Mouse (Mus musculus): ENCODE measurements at regions not wholly inside any gene's neighbourhood (a gene's known extent, or its start where the extent isn't known, plus 50 kb on each side); places are given as distances from the start of the nearest gene placed in this dataset.
"Not testable (repeated sequence)": the region's sequence is repeated elsewhere in the genome, so short reads cannot be mapped to it uniquely, and the experiment has no call there.

DNA sequence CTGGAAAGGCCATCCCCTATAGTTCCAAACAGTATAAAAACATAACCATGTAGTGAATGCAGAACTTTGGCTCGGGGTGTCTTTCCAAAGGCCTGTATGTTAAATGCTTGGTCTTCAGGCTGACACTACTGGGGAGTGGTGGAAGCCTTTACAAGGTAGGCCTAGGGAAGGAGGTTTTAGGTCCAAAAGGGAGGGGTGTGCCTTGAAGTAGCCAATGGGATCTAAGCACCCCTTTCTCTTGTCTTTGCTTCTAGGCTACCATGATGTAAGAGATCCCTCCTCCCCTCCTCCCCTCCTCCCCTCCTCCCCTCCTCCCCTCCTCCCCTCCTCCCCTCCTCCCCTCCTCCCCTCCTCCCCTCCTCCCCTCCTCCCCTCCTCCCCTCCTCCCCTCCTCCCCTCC is 56.5 kb upstream of the Fzd7 start:
- not testable (repeated sequence) for DNase-seq (ENCODE audit: low spot score); H3K27ac ChIP-seq; H3K36me3 ChIP-seq; H3K9me3 ChIP-seq; H3K4me3 ChIP-seq
- WGBS, result 87% methylated on average over 1 of the region's 1 CpGs
- Histone ChIP-seq H3K4me1 (peaks cover 16% of the 10 kb centered on the region), H3K27me3 (ENCODE audit: insufficient read depth, poor library complexity, severe bottlenecking) (peaks cover 49% of the 10 kb centered on the region)

DNA sequence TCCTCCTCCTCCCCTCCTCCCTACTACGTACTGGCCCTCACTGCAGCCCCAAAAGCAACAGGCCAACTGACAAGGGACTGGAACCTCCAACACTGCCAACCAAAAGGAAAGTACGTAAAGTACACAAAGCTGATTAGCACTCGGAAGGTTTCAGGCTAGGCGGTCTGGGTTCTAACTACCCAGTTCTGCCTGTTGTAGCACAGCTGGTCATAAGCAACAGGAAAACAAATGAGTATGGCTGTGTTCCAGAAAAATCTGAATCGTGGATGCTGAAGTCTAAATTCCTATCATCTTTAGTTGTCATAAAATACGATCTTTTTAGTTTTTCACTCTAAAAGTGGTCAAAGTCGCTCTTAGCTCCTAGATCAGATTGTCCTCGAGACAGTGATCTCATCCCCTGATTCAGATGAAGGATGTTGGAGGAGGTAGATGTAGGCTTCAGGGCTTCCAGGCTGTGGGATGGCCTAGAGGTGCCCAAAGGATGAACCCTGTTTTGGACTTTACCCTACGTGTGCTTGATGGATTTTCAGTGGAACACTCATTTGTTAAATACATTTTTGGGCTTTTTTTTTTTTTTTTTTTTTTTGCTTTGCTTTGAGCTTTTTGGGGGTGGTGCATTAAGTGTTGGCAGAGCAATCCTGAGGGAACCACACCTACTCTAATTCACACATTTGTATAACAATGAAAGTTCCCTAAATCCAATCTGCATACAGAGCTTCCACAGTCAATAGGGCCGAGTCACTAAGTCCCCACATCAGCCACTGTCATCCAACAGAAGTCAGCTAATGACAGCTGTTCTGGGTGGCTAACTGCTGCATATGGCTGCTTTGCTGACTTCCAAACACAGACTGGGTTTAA is 55.6 kb upstream of the Fzd7 start:
- no peak for DNase-seq (ENCODE audit: low spot score)
- Histone ChIP-seq H3K4me1 (peaks cover 16% of the 10 kb centered on the region), H3K27me3 (ENCODE audit: insufficient read depth, poor library complexity, severe bottlenecking) (peaks cover 43% of the 10 kb centered on the region), H3K36me3 (no peaks in the 10 kb centered on the region), H3K4me3 (no peak overlapping the region), H3K27ac (no peak overlapping the region), H3K9me3 (no peaks in the 10 kb centered on the region)
- 63% methylated on average over 9 of the region's 10 CpGs for WGBS

GRCm38 (mm10) chr1:59427204-59427557 is 55.0 kb upstream of the Fzd7 start:
- no peak overlapping the region for H3K4me3 ChIP-seq
- H3K27ac ChIP-seq, result no peak overlapping the region
- peaks cover 37% of the 10 kb centered on the region for H3K27me3 ChIP-seq (ENCODE audit: insufficient read depth, poor library complexity, severe bottlenecking)
- DNase-seq (ENCODE audit: low spot score), result no peak
- no peaks in the 10 kb centered on the region for H3K36me3 ChIP-seq
- peaks cover 16% of the 10 kb centered on the region for H3K4me1 ChIP-seq
- no peaks in the 10 kb centered on the region for H3K9me3 ChIP-seq
- 50% methylated on average over 5 of the region's 5 CpGs for WGBS

DNA sequence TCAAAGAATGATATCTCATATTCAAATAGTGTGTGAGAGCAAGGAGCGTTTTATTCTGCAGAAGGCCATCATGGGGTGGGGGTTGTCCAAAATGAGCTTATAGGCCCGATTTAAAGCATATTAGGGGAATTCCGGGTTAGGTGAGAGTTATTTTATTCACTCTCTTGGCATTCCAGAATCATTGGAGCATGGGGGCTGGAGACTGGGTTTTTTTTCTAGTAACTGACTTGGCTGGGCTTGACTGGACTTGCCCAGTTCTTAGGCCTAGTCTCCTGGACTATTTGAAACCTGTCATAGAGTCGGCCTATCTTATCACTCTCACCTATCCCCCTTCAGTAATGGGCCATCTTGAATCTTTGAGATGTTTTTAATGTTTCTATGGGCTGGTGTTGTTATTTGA is 52.9 kb upstream of the Fzd7 start:
- no peak for DNase-seq (ENCODE audit: low spot score)
- Histone ChIP-seq H3K27ac (no peak overlapping the region), H3K4me1 (no peaks in the 10 kb centered on the region), H3K27me3 (ENCODE audit: insufficient read depth, poor library complexity, severe bottlenecking) (peaks cover 19% of the 10 kb centered on the region), H3K9me3 (no peaks in the 10 kb centered on the region), H3K36me3 (no peaks in the 10 kb centered on the region), H3K4me3 (no peak overlapping the region)
- 76% methylated on average over 4 of the region's 4 CpGs for WGBS

GRCm38 (mm10) chr1:59430234-59430633 is 52.0 kb upstream of the Fzd7 start:
- H3K4me1 ChIP-seq, result no peaks in the 10 kb centered on the region
- no peak for DNase-seq (ENCODE audit: low spot score)
- 81% methylated on average over 3 of the region's 3 CpGs for WGBS
- no peaks in the 10 kb centered on the region for H3K36me3 ChIP-seq
- H3K4me3 ChIP-seq, result no peak overlapping the region
- no peak overlapping the region for H3K27ac ChIP-seq
- no peaks in the 10 kb centered on the region for H3K9me3 ChIP-seq
- H3K27me3 ChIP-seq (ENCODE audit: insufficient read depth, poor library complexity, severe bottlenecking), result peaks cover 14% of the 10 kb centered on the region; the same call in 1 of the 2 replicates

GRCm38 (mm10) chr1:59430886-59431486 is 51.2 kb upstream of the Fzd7 start:
- no peak overlapping the region for H3K4me3 ChIP-seq
- no peaks in the 10 kb centered on the region for H3K9me3 ChIP-seq
- DNase-seq (ENCODE audit: low spot score), result no peak
- no peaks in the 10 kb centered on the region for H3K36me3 ChIP-seq
- WGBS, result 80% methylated on average over 6 of the region's 6 CpGs
- no peaks in the 10 kb centered on the region for H3K4me1 ChIP-seq
- no peak overlapping the region for H3K27ac ChIP-seq
- peaks cover 16% of the 10 kb centered on the region; the same call in 1 of the 2 replicates for H3K27me3 ChIP-seq (ENCODE audit: insufficient read depth, poor library complexity, severe bottlenecking)
